Comparison of ENCODE assay signal across 8 mouse cellular contexts in the genomic region with DNA sequence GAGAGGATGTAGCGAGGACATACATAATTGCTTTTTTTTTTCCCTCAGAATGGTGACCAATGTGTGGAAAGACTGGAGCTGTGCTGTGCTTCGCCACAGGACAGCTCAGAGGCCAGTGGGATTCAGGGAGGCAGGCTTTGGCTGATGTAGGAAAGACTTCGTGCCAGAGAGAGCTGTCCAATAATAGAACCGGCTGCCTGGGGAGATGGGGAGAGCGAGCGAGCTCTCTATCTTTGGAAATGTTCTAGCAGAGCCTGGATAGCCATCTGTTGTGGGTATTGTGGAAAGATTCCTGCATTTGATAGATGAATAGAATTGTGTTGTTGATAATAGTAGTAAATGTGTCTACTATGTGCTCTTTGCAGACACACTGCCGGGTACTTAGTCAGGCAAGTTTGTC.
DNase-seq lines count a peak whose midpoint lies in the region; ATAC-seq lines count a peak whose summit lies in the region.
"Had no signal": no experiment of that assay in that cellular context is flagged by ENCODE, and none has a peak within 500 bp of the region (broad histone marks: within the 10 kb centered on the region; RNA-seq: fewer than 3 reads in every experiment).

No protein-coding gene starts in this region.

- peak; percentile 99 for DNase-seq in brain, adult 2 months (ENCODE audit: low read depth, low spot score)
- DNase-seq in frontal cortex, postnatal 10 days (ENCODE audit: low spot score in 2 of 2) = peak; percentile 45 to 59
- peak; percentile 39 to 78 for DNase-seq in left cerebral cortex, postnatal 10 days (ENCODE audit: extremely low spot score in 1 of 2, low spot score in 2 of 2)
- DNase-seq in adrenal gland, postnatal 10 days = no peak
- DNase-seq in spleen, postnatal 36 days (ENCODE audit: low spot score in 2 of 2) = no peak
- no peak for DNase-seq in kidney, adult 18-20 months
- DNase-seq: kidney, postnatal 4 days had no signal

- intact Hi-C loops in left cerebral cortex, postnatal 10 days (cut with DNase I) = loop anchor here (10.0 kb wide), 1 partner anchor 212 kb away; no protein-coding TSS in a partner anchor

- peak; percentile 91 for ATAC-seq in cerebellum, adult (ENCODE audit: insufficient number of reproducible peaks, low FRiP score, low TSS enrichment)

Comparison
In these comparisons a context has a peak if more than half of its experiments do, and no peak if none do; other contexts are left out.
1. DNase-seq: peak in brain, adult 2 months (single experiment), frontal cortex, postnatal 10 days (2 of 2) and left cerebral cortex, postnatal 10 days (2 of 2); none in adrenal gland, postnatal 10 days (single experiment), spleen, postnatal 36 days (0 of 2) and kidney, adult 18-20 months (single experiment).